Mouse (Mus musculus): ENCODE results near the gene Nisch. TPM values are rescaled to one million over a fixed set of nuclear protein-coding genes. Genes with fewer than 3 reads are reported as not detected.

Gene Nisch
- 82.3 and 114 TPM in 2 replicates for total RNA-seq (2017)

DNA sequence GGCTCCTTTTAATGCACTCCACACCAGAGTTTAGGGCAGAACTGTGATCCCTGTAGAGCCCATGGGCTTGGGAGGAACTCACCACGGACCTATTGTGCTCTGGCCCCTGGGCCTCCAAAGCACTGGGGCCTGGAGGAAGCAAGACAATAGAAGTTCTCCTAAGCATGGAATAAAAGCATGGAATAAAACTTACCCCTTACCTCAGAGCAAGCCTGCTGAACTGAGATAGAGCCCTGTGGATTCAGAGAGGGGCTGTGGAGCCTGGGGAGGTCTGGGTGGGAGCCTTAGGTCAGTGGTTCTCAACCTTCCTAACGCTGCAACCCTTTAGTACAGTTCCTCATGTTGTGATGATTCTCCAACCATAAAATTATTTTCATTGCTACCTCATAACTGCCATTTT lies at the start of gene Nisch:
Gene Nisch (minus strand): TSS at position 101 of the 400 bp plus-strand sequence.
- ATAC-seq (replicated peaks; ENCODE audit: low read depth, poor library complexity, severe bottlenecking): no peak

DNA sequence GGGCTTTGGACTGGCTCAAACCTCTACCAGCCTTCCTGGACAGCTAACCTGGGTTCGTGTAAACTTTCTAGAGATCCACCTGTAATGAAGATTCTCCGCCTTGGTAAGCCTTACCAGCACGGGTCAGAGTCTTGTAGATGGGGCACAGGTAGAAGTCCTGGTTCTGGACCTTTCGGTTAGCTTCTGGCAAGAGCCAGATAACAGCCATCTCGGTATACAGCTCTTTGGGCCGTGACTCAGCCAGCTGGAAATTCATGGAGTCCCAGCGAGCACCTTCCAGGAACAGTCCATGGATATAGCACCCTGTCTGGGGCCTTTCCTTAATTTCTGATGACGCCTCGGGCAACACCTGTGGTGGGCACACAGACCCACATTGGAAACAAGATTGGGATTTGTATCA lies 44.2 kb upstream of the Nisch start:
- ATAC-seq (replicated peaks; ENCODE audit: low read depth, poor library complexity, severe bottlenecking): no peak

- ATAC-seq (replicated peaks; ENCODE audit: low read depth, poor library complexity, severe bottlenecking): peak; percentile 83
These were observed 43.6 kb upstream of the Nisch start for GRCm38 (mm10) chr14:31260374-31260773.

DNA sequence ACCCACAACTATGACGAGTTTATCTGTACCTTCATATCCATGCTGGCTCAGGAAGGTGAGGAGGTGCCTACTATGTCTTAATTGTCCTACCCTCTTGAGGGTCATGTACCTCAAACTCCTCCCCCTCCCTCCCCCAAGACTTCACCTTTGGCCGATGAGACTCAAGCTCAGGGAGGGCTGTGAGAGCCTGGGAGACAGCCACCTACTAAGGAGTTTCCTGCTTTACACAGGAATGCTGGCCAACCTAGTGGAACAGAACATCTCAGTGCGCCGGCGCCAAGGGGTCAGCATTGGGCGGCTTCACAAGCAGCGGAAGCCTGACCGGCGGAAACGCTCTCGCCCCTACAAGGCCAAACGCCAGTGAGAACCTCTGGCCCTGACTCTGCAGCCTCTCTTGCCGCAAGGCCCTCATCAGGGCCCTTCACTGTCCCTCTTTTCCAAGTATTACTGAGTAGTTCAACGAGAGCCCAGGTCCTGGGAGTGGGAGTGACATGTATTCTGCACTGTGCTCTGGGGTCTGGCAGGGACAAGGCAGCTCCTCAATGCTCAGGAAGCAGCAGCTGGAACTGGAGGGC lies 41.8 kb upstream of the Nisch start:
- ATAC-seq (replicated peaks; ENCODE audit: low read depth, poor library complexity, severe bottlenecking): no peak

DNA sequence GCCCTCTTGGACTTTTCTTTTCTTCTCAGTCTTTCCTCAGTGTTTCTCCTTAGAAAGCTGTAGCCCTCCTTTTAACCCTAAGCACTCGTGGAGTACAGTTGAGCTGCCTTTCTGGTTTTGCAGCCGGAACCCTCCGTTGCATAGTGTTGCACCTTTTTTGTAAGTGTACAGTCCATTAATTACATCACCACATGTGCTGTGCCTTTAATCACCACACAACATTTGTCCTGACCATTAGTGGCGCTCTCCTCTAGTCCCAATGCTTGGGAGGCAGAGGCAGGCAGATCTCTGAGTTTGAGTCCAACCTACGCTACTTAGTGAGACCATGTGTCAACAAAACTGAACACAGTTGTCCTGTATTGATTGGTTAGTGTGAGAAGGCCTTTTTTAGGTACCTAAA lies 35.3 kb upstream of the Nisch start:
- ATAC-seq (replicated peaks; ENCODE audit: low read depth, poor library complexity, severe bottlenecking): no peak

DNA sequence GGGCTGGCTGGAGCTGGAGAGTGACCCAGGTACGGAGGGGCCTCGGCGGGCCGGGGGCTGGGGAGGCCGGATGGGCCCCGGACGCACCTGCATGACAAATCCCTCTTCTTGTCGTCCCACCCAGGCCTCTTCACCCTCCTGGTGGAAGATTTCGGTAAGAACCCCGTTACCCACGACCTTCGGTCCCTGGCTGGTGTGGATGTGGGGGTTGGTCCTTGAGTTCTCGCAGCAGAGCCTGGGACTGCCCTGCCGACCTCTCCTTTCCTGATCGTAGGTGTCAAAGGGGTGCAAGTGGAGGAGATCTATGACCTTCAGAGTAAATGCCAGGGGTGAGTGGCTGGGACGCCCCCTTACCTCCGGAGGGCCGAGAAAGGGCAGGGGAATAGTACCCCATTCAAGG lies 34.9 kb upstream of the Nisch start:
- no peak for ATAC-seq (replicated peaks; ENCODE audit: low read depth, poor library complexity, severe bottlenecking)

DNA sequence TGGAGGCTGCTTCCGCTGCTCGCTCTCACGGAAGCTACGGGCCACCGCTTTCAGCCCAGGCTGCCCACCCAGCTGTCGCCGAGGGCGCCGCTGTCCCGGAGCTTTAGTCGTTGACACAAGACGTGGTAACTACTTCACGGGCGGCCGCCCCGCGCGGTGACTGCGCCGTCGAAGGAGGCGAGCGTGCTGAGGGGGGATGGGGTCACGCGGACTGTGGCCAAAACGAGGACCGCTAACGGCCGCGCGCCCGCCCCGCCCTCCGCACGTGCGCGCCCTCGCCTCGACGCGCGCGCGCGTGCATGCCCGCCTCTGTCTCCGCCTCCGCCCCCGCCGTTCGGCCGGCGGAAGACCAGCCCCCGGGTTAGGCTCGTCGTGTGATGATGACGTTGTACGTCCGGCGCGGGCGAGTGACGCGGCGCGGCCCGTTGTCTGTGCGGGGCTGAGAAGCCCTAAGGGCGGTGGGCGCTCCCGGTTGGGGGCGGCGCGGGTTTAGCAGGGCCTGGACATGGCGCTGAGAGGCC lies 34.4 kb upstream of the Nisch start, which contains the start of the genes Phf7 and Bap1:
Gene Phf7 (minus strand): TSS at position 234 of the 521 bp plus-strand sequence.
Gene Bap1 (plus strand): TSS at position 367 of the 521 bp plus-strand sequence.
- peak; percentile 86 for ATAC-seq (replicated peaks; ENCODE audit: low read depth, poor library complexity, severe bottlenecking)

- ATAC-seq (replicated peaks; ENCODE audit: low read depth, poor library complexity, severe bottlenecking): peak; percentile 26
These were observed 33.7 kb upstream of the Nisch start for GRCm38 (mm10) chr14:31250222-31251083.

- ATAC-seq (replicated peaks; ENCODE audit: low read depth, poor library complexity, severe bottlenecking): no peak
These were observed 31.6 kb upstream of the Nisch start for GRCm38 (mm10) chr14:31248396-31248795.

DNA sequence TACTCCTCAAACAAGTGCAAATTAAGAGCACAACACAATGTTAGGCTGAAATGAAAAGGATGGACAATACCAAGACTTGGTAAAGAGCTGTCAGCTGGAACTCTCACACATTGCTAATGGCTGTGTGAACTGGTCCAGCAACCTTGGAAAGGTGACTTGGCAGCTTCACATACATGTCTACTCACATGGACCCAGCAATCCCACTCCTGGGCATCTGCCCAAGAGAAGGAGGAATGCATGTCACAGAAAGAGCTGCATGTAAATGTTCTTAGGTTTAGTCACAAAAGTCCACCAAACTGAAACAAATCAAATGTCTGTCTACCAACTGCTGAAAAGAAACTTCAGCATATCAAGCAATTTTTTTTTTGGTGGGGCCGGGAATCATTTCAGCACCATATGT lies 29.2 kb upstream of the Nisch start:
- no peak for ATAC-seq (replicated peaks; ENCODE audit: low read depth, poor library complexity, severe bottlenecking)

DNA sequence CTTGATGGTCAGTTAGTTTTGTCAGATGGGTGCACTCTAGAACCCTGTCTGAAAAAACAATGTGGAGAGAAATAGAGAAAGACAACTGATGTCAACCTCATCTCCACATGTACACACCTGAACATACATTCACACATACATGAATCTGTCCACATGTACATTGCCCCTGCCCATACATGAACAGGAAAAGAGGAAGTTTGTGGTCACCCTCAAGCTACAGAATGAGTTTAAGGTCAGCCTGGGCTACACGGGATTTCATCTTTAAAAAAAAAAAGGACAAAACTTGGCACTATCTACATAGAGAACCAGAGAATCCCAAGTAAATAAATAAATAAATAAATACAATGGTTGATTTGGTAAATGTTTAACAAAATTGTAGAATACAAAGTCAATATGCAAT lies 28.0 kb upstream of the Nisch start:
- ATAC-seq (replicated peaks; ENCODE audit: low read depth, poor library complexity, severe bottlenecking): 0 out of 2 replicates have a peak, but pooled peaks have one; percentile 47

DNA sequence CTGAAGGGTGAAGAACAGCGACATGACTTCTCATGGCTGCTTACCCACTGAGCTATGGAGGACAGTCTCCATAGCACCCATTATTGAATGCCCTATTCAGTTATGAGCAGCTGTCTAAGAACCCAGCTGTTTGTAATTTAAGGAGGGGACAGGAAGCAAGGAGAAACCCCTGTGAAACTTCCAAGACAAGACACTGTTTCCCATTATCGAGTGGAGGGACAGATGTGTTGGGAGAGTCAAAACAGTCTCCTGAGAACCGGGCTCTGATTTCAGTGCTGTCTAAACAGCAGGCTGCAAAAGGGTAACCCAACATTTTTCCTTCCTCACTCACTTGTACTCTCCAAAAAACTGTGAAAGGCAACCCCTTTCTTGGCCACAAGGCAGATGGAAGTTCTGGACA lies 23.8 kb upstream of the Nisch start:
- no peak for ATAC-seq (replicated peaks; ENCODE audit: low read depth, poor library complexity, severe bottlenecking)

GRCm38 (mm10) chr14:31237101-31237882 lies 20.5 kb upstream of the Nisch start:
- ATAC-seq (replicated peaks; ENCODE audit: low read depth, poor library complexity, severe bottlenecking): no peak

- ATAC-seq (replicated peaks; ENCODE audit: low read depth, poor library complexity, severe bottlenecking): peak; percentile 89
These were observed 17.3 kb upstream of the Nisch start for GRCm38 (mm10) chr14:31233996-31234591.

DNA sequence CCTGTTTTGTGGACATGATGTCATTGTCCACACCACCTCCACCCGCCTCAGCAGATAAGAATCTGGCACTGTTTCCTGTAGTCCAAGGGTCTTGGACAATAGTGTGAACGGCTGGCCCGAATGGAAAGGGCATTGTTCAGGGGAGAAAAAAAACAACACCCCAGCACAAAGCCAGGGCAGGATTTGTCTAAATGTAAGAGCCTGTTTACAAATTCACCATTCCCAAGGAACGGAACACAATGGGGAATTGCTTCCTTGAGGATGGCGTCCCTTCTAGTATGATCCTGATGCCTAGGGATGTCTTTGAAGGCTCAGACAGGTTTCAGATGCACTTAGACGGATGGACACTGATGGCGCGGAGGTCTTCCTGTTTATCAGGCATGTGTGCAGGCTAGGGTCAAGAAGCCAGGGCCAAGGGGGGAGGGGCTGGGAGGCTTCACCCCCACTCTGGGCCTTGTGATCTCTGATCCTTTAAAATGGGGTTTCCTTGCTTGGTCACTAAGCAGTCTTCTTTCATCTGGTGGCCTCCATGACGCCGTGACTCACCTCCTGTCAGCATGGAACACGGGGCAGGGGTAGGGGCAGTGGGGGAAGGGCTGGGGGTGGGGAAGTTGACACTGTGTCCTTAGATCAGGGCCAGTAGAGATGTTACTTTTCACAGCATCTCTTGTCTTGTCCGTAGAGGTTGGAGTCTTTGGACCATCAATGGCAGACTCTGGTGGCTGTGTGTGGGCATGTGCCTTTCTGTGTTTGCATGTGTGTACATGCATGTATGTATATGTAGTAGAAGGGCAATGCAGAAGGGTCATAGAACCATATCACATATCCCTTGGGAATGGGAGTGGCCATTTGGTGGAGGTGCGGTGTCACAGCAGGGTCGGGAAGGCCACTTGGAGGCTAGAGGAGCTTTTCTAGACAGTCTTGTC lies 16.6 kb upstream of the Nisch start:
- no peak for ATAC-seq (replicated peaks; ENCODE audit: low read depth, poor library complexity, severe bottlenecking)

DNA sequence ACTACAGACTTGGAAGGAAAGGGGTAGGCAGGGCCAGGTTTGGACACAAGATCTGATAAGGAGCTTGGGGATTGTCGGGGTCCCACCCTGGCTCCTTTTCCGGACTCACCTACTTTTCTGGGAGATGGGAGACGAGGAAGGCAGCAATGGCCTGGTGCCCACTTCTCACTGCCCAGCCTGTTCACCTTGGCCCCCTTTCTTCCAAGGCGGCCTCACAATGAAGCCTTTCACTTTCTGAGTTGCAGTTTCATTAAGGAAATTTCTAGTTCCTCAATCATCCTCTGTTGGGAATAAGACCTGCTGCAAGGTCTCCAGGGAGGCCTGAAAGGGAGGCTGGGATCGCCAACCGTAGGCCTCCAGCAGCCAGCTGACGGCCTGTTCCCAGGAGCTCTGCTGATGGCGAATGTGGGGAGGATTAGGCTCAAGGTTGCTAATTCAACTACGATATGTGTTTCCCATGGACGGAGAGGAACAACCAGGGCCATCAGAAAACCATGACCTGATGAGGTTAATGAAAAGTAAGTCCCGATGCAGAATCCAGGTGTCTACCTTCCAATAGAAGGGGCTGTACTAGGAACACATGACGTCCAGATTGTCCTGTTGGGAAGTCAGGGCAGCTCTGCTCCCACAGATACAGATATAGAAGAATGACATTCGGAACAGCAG lies 15.8 kb upstream of the Nisch start:
- ATAC-seq (replicated peaks; ENCODE audit: low read depth, poor library complexity, severe bottlenecking): no peak

DNA sequence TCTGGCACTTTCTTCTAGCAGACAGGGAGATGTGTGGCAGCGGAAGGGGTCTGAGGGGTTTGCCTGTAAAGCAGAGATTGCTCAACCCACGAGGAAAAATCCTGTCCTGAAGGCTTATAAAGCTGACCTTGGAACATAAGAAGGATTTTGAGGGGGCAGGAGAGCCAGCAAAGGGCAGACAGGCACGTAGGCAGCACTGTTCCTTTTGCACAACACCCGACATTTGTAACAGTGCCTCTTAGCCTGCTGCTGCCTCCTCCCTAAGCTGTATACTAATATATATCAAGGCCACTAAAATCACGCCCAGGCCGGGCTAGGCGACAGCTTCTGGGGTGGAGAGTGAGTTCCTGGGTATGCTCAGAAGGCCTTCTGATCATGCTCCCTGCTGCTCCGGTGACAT lies 13.7 kb upstream of the Nisch start:
- ATAC-seq (replicated peaks; ENCODE audit: low read depth, poor library complexity, severe bottlenecking): no peak

DNA sequence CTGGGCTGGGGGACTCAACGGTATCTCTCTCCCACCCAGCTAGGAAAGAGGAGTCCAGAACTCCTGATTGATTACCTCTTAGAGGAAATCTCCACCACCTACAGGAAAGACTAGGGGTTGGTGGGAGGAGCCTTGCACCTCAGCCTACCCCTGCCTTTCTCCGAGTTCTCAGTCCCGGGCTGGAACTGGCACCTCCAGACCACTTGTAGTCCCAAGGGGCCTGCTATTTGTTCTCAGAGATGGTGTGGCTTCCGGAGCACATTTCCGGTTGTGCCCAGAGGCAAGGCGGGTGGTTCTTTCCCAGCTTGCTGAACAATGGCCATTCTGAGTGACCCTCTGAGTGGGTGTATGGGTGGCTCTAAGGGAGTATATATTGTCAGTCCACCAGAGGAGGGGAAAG lies 11.5 kb upstream of the Nisch start:
- peak; percentile 59 for ATAC-seq (replicated peaks; ENCODE audit: low read depth, poor library complexity, severe bottlenecking)

- ATAC-seq (replicated peaks; ENCODE audit: low read depth, poor library complexity, severe bottlenecking): peak; percentile 70
These were observed 10.2 kb upstream of the Nisch start for GRCm38 (mm10) chr14:31226978-31227377.

Data from common myeloid progenitor, adult 5-6 weeks (primary cell).